Mouse (Mus musculus) forebrain, embryonic 15.5 days (tissue): Measurements from ENCODE around the gene Sox5. TPM values are rescaled to one million over a fixed set of nuclear protein-coding genes. Genes with fewer than 3 reads are reported as not detected.

Source experiments
- ATAC-seq: fragments of 200-750 bp; cut with Nextera tagmentation; replicated peaks from 2 replicates; pipeline ENCODE4 v1.8.0; 2017; ENCODE audit warnings: mild to moderate bottlenecking, moderate TSS enrichment, moderate library complexity
- H3K27ac ChIP-seq: fragments of 300-500 bp; sonication (generic); replicated peaks from 2 replicates; pipeline ENCODE4 v1.5.1; 2015; ENCODE audit warnings: mild to moderate bottlenecking, inconsistent platforms
- H3K27me3 ChIP-seq: fragments of 300-500 bp; sonication (generic); 2 replicates; pipeline ENCODE4 v1.6.1; 2015; ENCODE audit warnings: inconsistent platforms
- H3K36me3 ChIP-seq: fragments of 300-500 bp; sonication (generic); 2 replicates; pipeline ENCODE4 v1.6.1; 2015; ENCODE audit warnings: mild to moderate bottlenecking, inconsistent platforms
- H3K4me1 ChIP-seq: fragments of 300-500 bp; sonication (generic); 2 replicates; pipeline ENCODE4 v1.6.1; 2015; ENCODE audit warnings: inconsistent platforms
- H3K4me2 ChIP-seq: fragments of 300-500 bp; sonication (generic); replicated peaks from 2 replicates; pipeline ENCODE4 v1.6.1; 2015; ENCODE audit warnings: mild to moderate bottlenecking, inconsistent platforms
- H3K4me3 ChIP-seq: fragments of 300-500 bp; sonication (generic); 2 replicates; pipeline ENCODE4 v1.5.1; 2015; ENCODE audit warnings: mild to moderate bottlenecking, inconsistent platforms
- H3K9ac ChIP-seq: fragments of 300-500 bp; sonication (generic); replicated peaks from 2 replicates; pipeline ENCODE4 v1.6.1; 2015; ENCODE audit warnings: mild to moderate bottlenecking, inconsistent platforms
- H3K9me3 ChIP-seq: fragments of 300-500 bp; sonication (generic); 2 replicates; pipeline ENCODE4 v1.6.1; 2016; ENCODE audit warnings: inconsistent platforms
- WGBS: fragments of 180-500 bp; shearing (Covaris S2); methylation state at CpG from one replicate; pipeline ENCODE4 v1.1.7; 2015; ENCODE audit warnings: mixed read lengths; 5-methylcytosine and 5-hydroxymethylcytosine counted together
- polyA plus RNA-seq: library from polyadenylated mRNA; unstranded; fragments of >200 nt; fragmentation: Nextera tagmentation; extraction: Ambion mirVana; gene quantifications from 2 replicates; pipeline ENCODE4 v1.2.1, GENCODE M21; 2015

Sox5 gene
- polyA plus RNA-seq, 1 experiment from 2014 or later: 239 TPM

DNA sequence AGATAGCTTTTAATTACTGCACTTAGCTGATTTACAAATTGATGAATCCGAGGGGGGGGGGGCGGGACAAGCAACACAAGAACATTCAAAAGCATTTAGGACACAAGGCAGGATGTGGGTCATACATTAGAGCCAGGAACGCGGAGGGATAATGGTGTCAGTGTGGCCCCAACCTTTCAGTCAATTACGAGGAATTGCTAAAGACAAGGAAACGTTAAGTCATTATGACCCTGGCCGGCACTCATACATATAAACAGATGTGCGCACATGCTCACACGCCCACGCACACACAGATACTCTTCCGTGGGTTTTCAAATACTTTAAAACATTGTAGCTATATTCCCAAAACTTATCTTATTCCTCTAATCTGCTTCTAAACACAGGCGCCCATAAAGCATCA, 19.9 kb downstream of the Sox5 start:
- no peak for ATAC-seq
- H3K4me3 ChIP-seq: no peak overlapping the region
- H3K4me1 ChIP-seq: no peaks in the 10 kb centered on the region

DNA sequence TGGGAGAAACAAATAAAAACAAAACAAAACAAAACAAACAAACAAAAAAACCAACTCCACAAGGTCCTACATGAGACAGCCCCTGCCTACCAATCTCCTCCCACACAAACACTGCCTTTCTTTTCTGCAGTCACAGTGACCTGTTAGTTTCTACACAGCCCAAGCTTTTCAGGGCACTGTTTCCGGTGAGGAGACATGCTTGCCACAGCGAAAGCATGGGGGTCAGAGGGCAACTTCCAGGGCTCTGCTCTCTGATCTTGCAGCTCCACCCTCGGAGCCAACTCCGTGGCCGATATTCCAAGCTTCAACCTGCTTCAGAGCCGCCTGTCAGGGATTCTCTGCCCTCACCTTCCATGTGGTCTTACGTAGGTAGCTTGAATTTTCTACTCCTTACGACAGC, 22.6 kb downstream of the Sox5 start:
- WGBS: 64% methylated on average over 8 of the region's 8 CpGs
- no peaks in the 10 kb centered on the region for H3K27me3 ChIP-seq
- H3K36me3 ChIP-seq: no peaks in the 10 kb centered on the region
- no peak for ATAC-seq
- H3K9ac ChIP-seq: no peak overlapping the region
- H3K4me1 ChIP-seq: no peaks in the 10 kb centered on the region
- H3K4me2 ChIP-seq: no peak overlapping the region
- no peaks in the 10 kb centered on the region for H3K9me3 ChIP-seq
- H3K27ac ChIP-seq: no peak overlapping the region
- H3K4me3 ChIP-seq: no peak overlapping the region

More for the DNA sequence above, 19.9 kb downstream of the Sox5 start:
- Histone ChIP-seq H3K36me3 (no peaks in the 10 kb centered on the region), H3K9me3 (no peaks in the 10 kb centered on the region), H3K4me2 (no peak overlapping the region), H3K9ac (no peak overlapping the region), H3K27ac (no peak overlapping the region), H3K27me3 (no peaks in the 10 kb centered on the region)
- 82% methylated on average over 12 of the region's 12 CpGs for WGBS

DNA sequence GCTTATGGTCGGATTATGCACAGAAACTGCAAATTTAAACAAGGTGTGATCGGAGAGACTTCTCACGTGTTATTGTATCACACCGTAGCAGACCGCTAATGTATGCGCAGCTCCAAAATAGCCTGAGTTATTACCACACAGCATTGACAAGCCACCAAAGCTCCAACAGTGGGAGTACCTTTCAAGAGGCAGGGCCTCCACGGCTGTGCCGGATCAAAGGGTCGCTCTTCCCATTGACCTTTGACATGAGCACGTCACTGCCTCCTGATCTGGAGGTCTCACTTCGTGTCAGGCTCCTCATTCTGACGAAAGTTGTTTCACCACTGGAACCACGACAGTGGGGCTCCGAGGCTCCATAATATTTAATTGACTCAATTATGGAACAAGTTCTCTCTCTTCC, 24.4 kb downstream of the Sox5 start:
- 63% methylated on average over 14 of the region's 14 CpGs for WGBS
- H3K9ac ChIP-seq: no peak overlapping the region
- H3K4me2 ChIP-seq: no peak overlapping the region
- no peaks in the 10 kb centered on the region for H3K9me3 ChIP-seq
- no peak overlapping the region for H3K27ac ChIP-seq
- no peaks in the 10 kb centered on the region for H3K36me3 ChIP-seq
- H3K4me3 ChIP-seq: no peak overlapping the region
- H3K4me1 ChIP-seq: no peaks in the 10 kb centered on the region
- no peak for ATAC-seq
- H3K27me3 ChIP-seq: no peaks in the 10 kb centered on the region

DNA sequence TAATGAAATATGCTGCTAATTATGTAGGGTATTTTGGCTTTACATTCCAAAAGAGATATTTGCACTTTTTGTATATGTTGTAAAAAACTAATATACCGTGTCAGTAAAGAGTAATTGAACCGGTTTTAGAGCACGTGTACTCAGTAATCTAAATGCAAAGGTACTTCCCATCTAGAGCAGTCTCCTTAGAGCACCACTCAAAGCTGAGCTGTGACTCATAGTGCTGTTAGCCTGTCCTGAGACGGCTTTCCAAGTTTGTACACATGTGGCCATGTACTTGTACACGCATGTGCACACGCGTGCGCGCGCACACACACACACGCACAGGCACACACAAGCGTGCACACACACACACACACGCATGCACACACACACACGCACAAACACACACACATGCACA, 25.3 kb downstream of the Sox5 start:
- 91% methylated on average over 14 of the region's 14 CpGs for WGBS
- no peak overlapping the region for H3K4me3 ChIP-seq
- H3K4me1 ChIP-seq: no peaks in the 10 kb centered on the region
- H3K9ac ChIP-seq: no peak overlapping the region
- no peak for ATAC-seq
- no peak overlapping the region for H3K4me2 ChIP-seq
- no peaks in the 10 kb centered on the region for H3K9me3 ChIP-seq
- no peak overlapping the region for H3K27ac ChIP-seq
- no peaks in the 10 kb centered on the region for H3K36me3 ChIP-seq
- no peaks in the 10 kb centered on the region for H3K27me3 ChIP-seq

DNA sequence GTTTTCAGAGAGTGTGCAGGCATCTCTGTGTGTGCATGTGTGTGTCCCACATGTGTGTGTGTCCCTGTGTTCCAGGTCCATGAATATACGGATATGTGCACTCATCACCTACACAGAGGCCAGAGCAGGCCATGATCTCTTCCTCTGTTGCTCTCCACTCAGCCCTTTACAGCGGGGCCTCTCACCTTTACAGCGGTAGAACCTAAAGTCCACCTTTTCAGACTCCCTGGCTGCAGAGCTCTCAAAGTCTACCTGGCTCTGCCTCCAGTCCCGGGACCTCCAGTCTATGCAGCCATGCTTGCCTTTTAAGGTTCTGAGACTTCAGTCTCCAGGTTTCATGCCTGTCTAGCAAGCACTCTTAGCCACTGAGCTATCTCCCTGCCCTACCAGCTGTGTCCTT, 26.5 kb downstream of the Sox5 start:
- Histone ChIP-seq H3K27ac (no peak overlapping the region), H3K4me3 (no peak overlapping the region), H3K27me3 (no peaks in the 10 kb centered on the region), H3K36me3 (no peaks in the 10 kb centered on the region), H3K9me3 (no peaks in the 10 kb centered on the region), H3K4me2 (no peak overlapping the region), H3K9ac (no peak overlapping the region), H3K4me1 (no peaks in the 10 kb centered on the region)
- no peak for ATAC-seq
- WGBS: 94% methylated on average over 4 of the region's 4 CpGs

DNA sequence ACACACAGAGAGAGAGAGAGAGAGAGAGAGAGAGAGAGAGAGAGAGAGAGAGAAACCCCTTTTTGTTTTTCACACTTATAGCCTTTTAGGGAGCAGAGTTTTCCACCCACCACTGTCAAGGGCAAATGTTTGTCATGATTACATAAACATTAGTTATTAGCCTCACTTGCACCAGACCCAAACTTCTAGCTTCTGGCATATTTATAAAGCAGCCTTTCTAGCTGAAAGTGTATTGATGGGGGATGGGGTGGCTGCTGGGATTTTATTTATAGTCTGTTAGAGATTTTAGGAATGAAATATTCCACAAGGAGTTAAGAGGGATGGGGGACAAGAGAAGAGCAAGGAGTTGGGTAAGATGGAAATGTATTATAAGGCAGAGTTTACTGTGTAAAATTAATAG, 27.4 kb downstream of the Sox5 start:
- no peak overlapping the region for H3K9ac ChIP-seq
- ATAC-seq: no peak
- H3K4me3 ChIP-seq: no peak overlapping the region
- no peaks in the 10 kb centered on the region for H3K36me3 ChIP-seq
- H3K9me3 ChIP-seq: no peaks in the 10 kb centered on the region
- H3K27me3 ChIP-seq: no peaks in the 10 kb centered on the region
- no peak overlapping the region for H3K27ac ChIP-seq
- H3K4me2 ChIP-seq: no peak overlapping the region
- H3K4me1 ChIP-seq: no peaks in the 10 kb centered on the region

DNA sequence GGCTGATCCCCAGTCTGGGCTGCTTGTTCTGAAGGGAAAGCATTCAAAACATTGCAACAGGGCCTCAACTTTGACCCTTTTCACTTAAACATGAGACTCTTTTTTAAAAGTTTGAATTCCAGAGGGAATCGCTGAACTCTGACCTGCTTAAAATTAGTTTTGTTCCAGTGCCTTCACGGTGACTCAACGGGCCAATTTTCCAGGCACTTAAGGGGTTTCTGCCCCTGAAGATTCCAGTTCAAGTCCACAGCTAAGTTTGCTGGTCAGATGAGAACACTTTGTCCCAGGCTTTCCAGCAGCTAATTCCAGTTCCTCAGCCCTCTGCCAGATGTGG, 27.8 kb downstream of the Sox5 start:
- H3K9me3 ChIP-seq: no peaks in the 10 kb centered on the region
- H3K4me3 ChIP-seq: no peak overlapping the region
- no peaks in the 10 kb centered on the region for H3K4me1 ChIP-seq
- H3K4me2 ChIP-seq: no peak overlapping the region
- peak overlapping the region; percentile 46; the same call in 1 of the 2 replicates for H3K27ac ChIP-seq
- WGBS: 52% methylated on average over 3 of the region's 3 CpGs
- no peaks in the 10 kb centered on the region for H3K36me3 ChIP-seq
- no peak overlapping the region for H3K9ac ChIP-seq
- no peaks in the 10 kb centered on the region for H3K27me3 ChIP-seq
- ATAC-seq: no peak

DNA sequence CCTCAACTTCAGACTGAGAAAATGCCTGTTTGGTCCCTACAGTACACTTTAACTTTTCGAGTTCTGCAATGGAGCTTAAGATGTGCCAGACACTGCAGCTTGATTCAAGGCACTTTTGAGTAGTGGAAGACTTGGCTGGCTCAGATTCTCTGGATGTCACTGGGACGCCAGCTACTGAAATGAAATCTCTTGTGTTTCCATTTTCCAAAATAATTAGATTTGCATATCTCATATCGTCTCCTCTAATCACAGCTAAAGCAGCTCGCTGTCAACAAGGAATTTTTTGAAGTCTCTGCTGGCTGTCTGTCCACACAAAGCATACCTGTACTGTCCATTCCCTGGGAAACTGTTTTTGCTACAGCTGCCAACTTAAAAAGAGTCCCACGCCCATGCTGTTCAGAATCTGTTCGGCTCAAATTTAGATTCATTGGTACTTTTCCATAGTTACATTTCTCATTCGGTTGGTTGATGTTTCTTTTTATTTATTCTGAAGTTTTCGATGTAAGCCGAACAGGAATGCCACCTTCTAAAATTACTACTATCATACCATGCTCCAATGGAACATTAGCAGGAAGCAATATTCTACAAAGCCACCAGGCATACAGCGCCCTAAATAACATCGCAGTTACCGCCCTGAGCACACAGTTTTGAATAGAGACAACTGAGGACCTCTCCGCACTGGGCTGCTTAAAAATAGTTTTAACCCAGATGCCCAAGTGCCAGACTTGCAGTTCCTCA, 28.4 kb downstream of the Sox5 start:
- H3K36me3 ChIP-seq: no peaks in the 10 kb centered on the region
- 65% methylated on average over 13 of the region's 13 CpGs for WGBS
- H3K27me3 ChIP-seq: no peaks in the 10 kb centered on the region
- no peak overlapping the region for H3K4me2 ChIP-seq
- no peaks in the 10 kb centered on the region for H3K9me3 ChIP-seq
- H3K4me3 ChIP-seq: no peak overlapping the region
- H3K9ac ChIP-seq: no peak overlapping the region
- ATAC-seq: no peak
- H3K27ac ChIP-seq: peak overlapping the region; percentile 46
- no peaks in the 10 kb centered on the region for H3K4me1 ChIP-seq

DNA sequence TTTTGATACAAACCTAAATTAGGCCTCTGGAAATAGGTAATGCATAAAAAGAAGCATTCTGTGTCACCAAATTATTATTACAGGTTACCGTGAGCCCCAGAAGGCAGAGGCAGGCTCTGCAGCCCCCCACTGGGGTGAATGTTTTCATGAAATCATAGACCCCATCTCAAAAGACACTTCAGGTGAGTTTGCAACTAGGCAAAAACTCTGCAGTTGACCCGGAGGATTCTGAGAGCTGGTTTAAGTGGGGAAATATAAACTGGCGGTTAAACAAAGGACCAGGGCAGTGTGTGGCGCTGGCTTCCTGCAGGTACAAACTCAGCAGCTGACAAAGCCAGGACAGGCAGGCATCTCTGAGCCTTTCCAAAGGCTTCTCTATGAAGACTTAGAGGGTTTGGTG, 30.2 kb downstream of the Sox5 start:
- Histone ChIP-seq H3K27me3 (no peaks in the 10 kb centered on the region), H3K4me1 (no peaks in the 10 kb centered on the region), H3K36me3 (no peaks in the 10 kb centered on the region), H3K4me3 (no peak overlapping the region), H3K4me2 (no peak overlapping the region), H3K9ac (no peak overlapping the region), H3K9me3 (no peaks in the 10 kb centered on the region), H3K27ac (no peak overlapping the region)
- 78% methylated on average over 4 of the region's 4 CpGs for WGBS
- no peak for ATAC-seq

DNA sequence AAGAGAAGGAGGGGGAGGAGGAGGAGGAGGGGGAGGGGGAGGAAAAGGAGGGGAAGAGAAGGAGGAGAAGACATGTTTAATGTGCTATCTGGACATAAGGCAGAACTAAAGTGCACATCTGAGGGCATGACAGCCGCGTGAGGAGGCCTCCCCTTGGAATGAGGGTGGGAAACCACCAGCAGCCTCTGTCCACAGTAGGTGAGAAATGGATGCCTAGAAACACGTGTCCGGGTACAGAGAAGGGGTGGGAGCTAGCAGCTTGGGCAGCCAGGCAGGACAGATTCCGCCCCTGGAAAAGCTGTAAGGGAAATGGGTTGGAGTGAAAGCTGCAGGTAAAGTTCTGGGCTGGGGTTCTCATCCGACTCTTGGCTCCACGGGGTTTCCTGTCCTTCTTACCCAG, 31.6 kb downstream of the Sox5 start:
- no peaks in the 10 kb centered on the region for H3K36me3 ChIP-seq
- 76% methylated on average over 7 of the region's 7 CpGs for WGBS
- no peak overlapping the region for H3K4me3 ChIP-seq
- no peaks in the 10 kb centered on the region for H3K27me3 ChIP-seq
- no peak overlapping the region for H3K4me2 ChIP-seq
- H3K9me3 ChIP-seq: no peaks in the 10 kb centered on the region
- H3K4me1 ChIP-seq: no peaks in the 10 kb centered on the region
- ATAC-seq: no peak
- H3K27ac ChIP-seq: no peak overlapping the region
- no peak overlapping the region for H3K9ac ChIP-seq

DNA sequence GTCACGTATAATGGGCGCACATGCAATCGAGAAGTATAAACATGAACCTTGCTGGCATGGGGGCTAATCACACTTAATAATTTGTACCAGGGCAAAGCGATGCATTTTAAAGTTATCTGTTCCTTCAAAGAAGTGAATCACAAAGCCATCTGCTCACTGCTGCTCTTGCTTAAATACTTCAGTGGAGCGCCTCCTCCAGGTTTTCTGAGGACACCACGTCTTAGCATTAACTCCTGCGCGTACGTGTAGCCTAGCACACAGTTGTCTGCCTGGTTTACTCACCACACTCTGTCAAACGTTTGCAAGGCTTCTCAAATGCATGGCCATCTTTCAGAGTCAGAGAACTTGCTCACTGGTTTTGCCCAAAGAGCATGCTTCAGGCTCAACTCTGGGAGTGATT, 35.3 kb downstream of the Sox5 start:
- WGBS: 93% methylated on average over 10 of the region's 10 CpGs
- Histone ChIP-seq H3K27me3 (no peaks in the 10 kb centered on the region), H3K9me3 (no peaks in the 10 kb centered on the region), H3K9ac (no peak overlapping the region), H3K36me3 (no peaks in the 10 kb centered on the region), H3K4me2 (no peak overlapping the region), H3K4me1 (peaks cover 8% of the 10 kb centered on the region), H3K27ac (no peak overlapping the region), H3K4me3 (no peak overlapping the region)
- no peak for ATAC-seq

DNA sequence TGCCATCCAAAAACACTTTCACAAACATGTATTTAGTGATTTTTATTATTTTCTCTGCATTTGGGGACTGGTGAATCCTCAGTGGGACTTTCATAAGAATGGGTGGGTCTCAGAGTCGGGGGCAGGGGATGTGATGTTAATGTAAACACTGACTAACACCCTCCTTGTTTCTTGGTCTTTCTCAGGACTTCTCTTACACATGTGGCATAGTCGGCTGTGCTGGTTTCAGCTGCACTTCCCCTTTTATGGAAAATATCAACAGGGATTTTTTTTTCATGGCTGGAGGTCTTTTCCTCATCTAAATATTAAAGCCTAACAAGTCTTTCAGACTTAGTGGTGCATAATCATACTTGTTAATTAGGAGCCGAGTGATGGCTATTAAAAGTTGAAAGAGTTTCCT, 39.2 kb downstream of the Sox5 start:
- Histone ChIP-seq H3K27me3 (no peaks in the 10 kb centered on the region), H3K4me1 (peaks cover 8% of the 10 kb centered on the region), H3K36me3 (no peaks in the 10 kb centered on the region), H3K9me3 (no peaks in the 10 kb centered on the region), H3K27ac (no peak overlapping the region), H3K4me2 (no peak overlapping the region), H3K4me3 (no peak overlapping the region), H3K9ac (no peak overlapping the region)
- WGBS: 21% methylated on average over 3 of the region's 3 CpGs
- ATAC-seq: no peak

DNA sequence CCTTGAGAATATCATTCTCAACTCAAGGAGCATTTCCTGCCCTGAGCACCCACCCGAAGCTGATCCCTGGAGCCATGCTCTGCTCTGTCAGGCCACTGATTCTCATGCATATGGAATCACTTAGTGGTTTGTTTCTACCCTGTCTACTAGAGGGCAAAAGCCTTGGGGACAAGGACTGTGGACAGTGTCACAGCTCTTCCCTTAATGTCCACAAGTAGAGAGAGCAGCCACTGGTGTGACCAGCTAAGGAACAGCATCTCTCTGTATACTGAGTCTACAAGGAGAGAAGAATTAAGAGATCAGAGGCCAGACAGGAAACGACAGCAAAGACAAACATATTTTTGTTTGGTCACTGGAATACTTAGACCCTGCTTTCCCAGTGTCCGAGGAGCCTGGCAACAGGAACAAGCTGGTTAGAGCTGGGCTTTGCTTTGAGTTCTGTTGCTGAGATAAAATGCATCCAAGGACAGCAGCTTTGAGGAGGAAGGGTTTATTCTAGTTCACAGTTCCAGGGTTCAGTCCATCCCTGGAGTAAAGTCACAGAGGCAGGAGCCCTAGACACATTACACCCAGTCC, 40.6 kb downstream of the Sox5 start:
- H3K4me2 ChIP-seq: no peak overlapping the region
- H3K27me3 ChIP-seq: no peaks in the 10 kb centered on the region
- ATAC-seq: no peak
- peaks cover 8% of the 10 kb centered on the region for H3K4me1 ChIP-seq
- no peaks in the 10 kb centered on the region for H3K9me3 ChIP-seq
- H3K9ac ChIP-seq: no peak overlapping the region
- H3K4me3 ChIP-seq: no peak overlapping the region
- 74% methylated on average over 3 of the region's 3 CpGs for WGBS
- H3K36me3 ChIP-seq: no peaks in the 10 kb centered on the region
- no peak overlapping the region for H3K27ac ChIP-seq
